Mouse (Mus musculus): ENCODE measurements around the gene Ffar1.

GRCm38 (mm10) chr7:30842092-30842491 lies 19.3 kb downstream of the Ffar1 start:
- TF ChIP-seq CTCF (IDR thresholded peaks at IDR 0.05; ENCODE audit: control insufficient read depth, insufficient read depth, insufficient replicate concordance, low read depth, low read length) (no peak), POLR2A (IDR thresholded peaks at IDR 0.05; ENCODE audit: control insufficient read depth, low read depth, low read length) (no peak)

Measured in testis, adult 2 months (tissue).